Mouse (Mus musculus): Measurements from ENCODE around the gene Spo11.
A peak's percentile ranks its signal among the peaks of the same experiment; 100 is the strongest.

The Spo11 gene

GRCm38 (mm10) chr2:172977409-172978130 lies at the start of gene Spo11:
Gene Spo11 (plus strand): TSS chr2:172977700.
- no peak for DNase-seq (ENCODE audit: low spot score in 2 of 2)

GRCm38 (mm10) chr2:172929905-172930436 lies 47.5 kb upstream of the Spo11 start:
- DNase-seq (ENCODE audit: low spot score in 2 of 2) = no peak

- DNase-seq (ENCODE audit: low spot score in 2 of 2) = no peak
These were observed 46.2 kb upstream of the Spo11 start for GRCm38 (mm10) chr2:172931137-172931898.

GRCm38 (mm10) chr2:172933631-172934419 lies 43.7 kb upstream of the Spo11 start:
- DNase-seq (ENCODE audit: low spot score in 2 of 2) = no peak

- no peak for DNase-seq (ENCODE audit: low spot score in 2 of 2)
These were observed 43.1 kb upstream of the Spo11 start for GRCm38 (mm10) chr2:172934420-172934788.

GRCm38 (mm10) chr2:172934891-172935740 lies 42.4 kb upstream of the Spo11 start:
- no peak for DNase-seq (ENCODE audit: low spot score in 2 of 2)

- DNase-seq (ENCODE audit: low spot score in 2 of 2) = no peak
These were observed 41.5 kb upstream of the Spo11 start for GRCm38 (mm10) chr2:172935776-172936562.

GRCm38 (mm10) chr2:172936844-172937243 lies 40.7 kb upstream of the Spo11 start:
- DNase-seq (ENCODE audit: low spot score in 2 of 2) = no peak

GRCm38 (mm10) chr2:172937326-172938190 lies 39.9 kb upstream of the Spo11 start:
- no peak for DNase-seq (ENCODE audit: low spot score in 2 of 2)

GRCm38 (mm10) chr2:172938761-172939638 lies 38.5 kb upstream of the Spo11 start:
- no peak for DNase-seq (ENCODE audit: low spot score in 2 of 2)

GRCm38 (mm10) chr2:172939639-172940002 lies 37.9 kb upstream of the Spo11 start:
- DNase-seq (ENCODE audit: low spot score in 2 of 2) = no peak

- peak in 1 of 2 experiments; percentile 49 for DNase-seq (ENCODE audit: low spot score in 2 of 2)
These were observed 37.3 kb upstream of the Spo11 start, which contains the start of gene Bmp7 for GRCm38 (mm10) chr2:172940003-172940798. Gene Bmp7 (minus strand): TSS chr2:172940321.

GRCm38 (mm10) chr2:172940799-172941163 lies 36.7 kb upstream of the Spo11 start:
- no peak for DNase-seq (ENCODE audit: low spot score in 2 of 2)

GRCm38 (mm10) chr2:172949051-172949450 lies 28.4 kb upstream of the Spo11 start:
- DNase-seq (ENCODE audit: low spot score in 2 of 2) = no peak

- no peak for DNase-seq (ENCODE audit: low spot score in 2 of 2)
These were observed 27.3 kb upstream of the Spo11 start for GRCm38 (mm10) chr2:172950119-172950676.

GRCm38 (mm10) chr2:172950722-172951121 lies 26.8 kb upstream of the Spo11 start:
- no peak for DNase-seq (ENCODE audit: low spot score in 2 of 2)

GRCm38 (mm10) chr2:172951976-172952375 lies 25.5 kb upstream of the Spo11 start:
- no peak for DNase-seq (ENCODE audit: low spot score in 2 of 2)

Data from cerebellum, postnatal 4 days (tissue).